Mouse (Mus musculus) limb, embryonic 15.5 days (tissue): ENCODE results near the gene Gm20671. TPM values are rescaled to one million over a fixed set of nuclear protein-coding genes. Genes with fewer than 3 reads are reported as not detected.
"Not testable (repeated sequence)": the region's sequence is repeated elsewhere in the genome, so short reads cannot be mapped to it uniquely, and the experiment has no call there.

Source experiments
- ATAC-seq: fragments of 200-750 bp; cut with Nextera tagmentation; 2 replicates; pipeline ENCODE4 v1.8.0; 2017; ENCODE audit warnings: low read depth, moderate TSS enrichment; ENCODE audit not compliant: insufficient number of reproducible peaks, low FRiP score, low TSS enrichment
- H3K27ac ChIP-seq: fragments of 300-500 bp; sonication (generic); 2 replicates; pipeline ENCODE4 v1.5.1; 2015; ENCODE audit warnings: moderate library complexity, mild to moderate bottlenecking, inconsistent platforms
- H3K27me3 ChIP-seq: fragments of 300-500 bp; sonication (generic); 2 replicates; pipeline ENCODE4 v1.6.1; 2015; ENCODE audit warnings: inconsistent platforms
- H3K36me3 ChIP-seq: fragments of 300-500 bp; sonication (generic); 2 replicates; pipeline ENCODE4 v1.6.1; 2015; ENCODE audit warnings: inconsistent platforms
- H3K4me1 ChIP-seq: fragments of 300-500 bp; sonication (generic); 2 replicates; pipeline ENCODE4 v1.6.1; 2015; ENCODE audit warnings: inconsistent platforms
- H3K4me2 ChIP-seq: fragments of 300-500 bp; sonication (generic); 2 replicates; pipeline ENCODE4 v1.6.1; 2015; ENCODE audit warnings: mild to moderate bottlenecking, inconsistent platforms
- H3K4me3 ChIP-seq: fragments of 300-500 bp; sonication (generic); 2 replicates; pipeline ENCODE4 v1.5.1; 2015; ENCODE audit warnings: mild to moderate bottlenecking, inconsistent platforms
- H3K9ac ChIP-seq: fragments of 300-500 bp; sonication (generic); 2 replicates; pipeline ENCODE4 v1.6.1; 2015; ENCODE audit warnings: inconsistent platforms
- H3K9me3 ChIP-seq: fragments of 300-500 bp; sonication (generic); 2 replicates; pipeline ENCODE4 v1.6.1; 2016; ENCODE audit warnings: inconsistent platforms
- WGBS: fragments of 180-500 bp; shearing (Covaris S2); methylation state at CpG from one replicate; pipeline ENCODE4 v1.1.7; 2015; 5-methylcytosine and 5-hydroxymethylcytosine counted together
- polyA plus RNA-seq: library from polyadenylated mRNA; unstranded; fragments of >200 nt; fragmentation: Nextera tagmentation; extraction: Ambion mirVana; gene quantifications from 2 replicates; pipeline ENCODE4 v1.2.1, GENCODE M21; 2015

The Gm20671 gene
- polyA plus RNA-seq, 1 experiment from 2014 or later = not detected

- Histone ChIP-seq H3K4me1 (peaks cover 9% of the 10 kb centered on the region), H3K27ac (no peak overlapping the region), H3K4me2 (no peak overlapping the region), H3K27me3 (no peaks in the 10 kb centered on the region), H3K9ac (no peak overlapping the region), H3K36me3 (no peaks in the 10 kb centered on the region), H3K4me3 (no peak overlapping the region), H3K9me3 (no peaks in the 10 kb centered on the region)
- WGBS = 96% methylated on average over 5 of the region's 5 CpGs
- no peak for ATAC-seq
Observed at GRCm38 (mm10) chr5:32781596-32781995, 45.3 kb downstream of the Gm20671 start.

- Histone ChIP-seq H3K27me3 (no peaks in the 10 kb centered on the region), H3K36me3 (peaks cover 12% of the 10 kb centered on the region), H3K4me3 (no peak overlapping the region), H3K27ac (no peak overlapping the region), H3K9me3 (no peaks in the 10 kb centered on the region), H3K9ac (no peak overlapping the region), H3K4me2 (no peak overlapping the region), H3K4me1 (no peaks in the 10 kb centered on the region)
- WGBS = 86% methylated on average over 3 of the region's 3 CpGs
- no peak for ATAC-seq
Observed at GRCm38 (mm10) chr5:32778168-32778567, 48.7 kb downstream of the Gm20671 start.

GRCm38 (mm10) chr5:32772361-32772760 lies 54.5 kb downstream of the Gm20671 start:
- Histone ChIP-seq H3K27ac (no peak overlapping the region), H3K27me3 (no peaks in the 10 kb centered on the region), H3K36me3 (peaks cover 24% of the 10 kb centered on the region), H3K4me1 (no peaks in the 10 kb centered on the region), H3K4me3 (no peak overlapping the region), H3K9ac (no peak overlapping the region), H3K4me2 (no peak overlapping the region), H3K9me3 (no peaks in the 10 kb centered on the region)
- no peak for ATAC-seq
- 74% methylated on average over 2 of the region's 2 CpGs for WGBS

GRCm38 (mm10) chr5:32767636-32768373 lies 59.1 kb downstream of the Gm20671 start:
- H3K4me3 ChIP-seq = no peak overlapping the region
- ATAC-seq = no peak
- H3K36me3 ChIP-seq = peaks cover 24% of the 10 kb centered on the region
- WGBS = 88% methylated on average over 4 of the region's 4 CpGs
- H3K27me3 ChIP-seq = no peaks in the 10 kb centered on the region
- no peak overlapping the region for H3K4me2 ChIP-seq
- no peaks in the 10 kb centered on the region for H3K9me3 ChIP-seq
- H3K4me1 ChIP-seq = no peaks in the 10 kb centered on the region
- H3K27ac ChIP-seq = no peak overlapping the region
- H3K9ac ChIP-seq = no peak overlapping the region

- ATAC-seq = no peak
- H3K4me1 ChIP-seq = no peaks in the 10 kb centered on the region
- no peak overlapping the region for H3K4me2 ChIP-seq
- no peak overlapping the region for H3K4me3 ChIP-seq
- no peak overlapping the region for H3K9ac ChIP-seq
- peaks cover 20% of the 10 kb centered on the region for H3K36me3 ChIP-seq
- no peaks in the 10 kb centered on the region for H3K27me3 ChIP-seq
- H3K27ac ChIP-seq = no peak overlapping the region
- WGBS = 94% methylated on average over 3 of the region's 3 CpGs
- H3K9me3 ChIP-seq = no peaks in the 10 kb centered on the region
Observed at GRCm38 (mm10) chr5:32767004-32767403, 59.9 kb downstream of the Gm20671 start.

- peaks cover 14% of the 10 kb centered on the region for H3K36me3 ChIP-seq
- H3K4me3 ChIP-seq = no peak overlapping the region
- H3K9me3 ChIP-seq = no peaks in the 10 kb centered on the region
- ATAC-seq = no peak
- no peak overlapping the region for H3K27ac ChIP-seq
- no peaks in the 10 kb centered on the region for H3K4me1 ChIP-seq
- no peak overlapping the region for H3K9ac ChIP-seq
- no peak overlapping the region for H3K4me2 ChIP-seq
- H3K27me3 ChIP-seq = no peaks in the 10 kb centered on the region
- WGBS = 88% methylated on average over 5 of the region's 5 CpGs
Observed at GRCm38 (mm10) chr5:32761566-32762140, 65.3 kb downstream of the Gm20671 start.

GRCm38 (mm10) chr5:32760787-32761186 lies 66.1 kb downstream of the Gm20671 start:
- no peak overlapping the region for H3K27ac ChIP-seq
- no peaks in the 10 kb centered on the region for H3K9me3 ChIP-seq
- WGBS = 70% methylated on average over 3 of the region's 3 CpGs
- H3K4me1 ChIP-seq = no peaks in the 10 kb centered on the region
- no peak for ATAC-seq
- H3K27me3 ChIP-seq = no peaks in the 10 kb centered on the region
- H3K4me2 ChIP-seq = no peak overlapping the region
- no peak overlapping the region for H3K9ac ChIP-seq
- H3K36me3 ChIP-seq = peaks cover 14% of the 10 kb centered on the region
- H3K4me3 ChIP-seq = no peak overlapping the region

- H3K27me3 ChIP-seq, H3K9ac ChIP-seq, ATAC-seq, H3K4me3 ChIP-seq, H3K27ac ChIP-seq, H3K4me2 ChIP-seq, H3K4me1 ChIP-seq, H3K9me3 ChIP-seq: not testable (repeated sequence)
- H3K36me3 ChIP-seq = peaks cover 14% of the 10 kb centered on the region
- 96% methylated on average over 18 of the region's 18 CpGs for WGBS
Observed at GRCm38 (mm10) chr5:32760352-32760751, 66.6 kb downstream of the Gm20671 start.

- WGBS = 85% methylated on average over 2 of the region's 2 CpGs
- Histone ChIP-seq H3K27ac (no peak overlapping the region), H3K9me3 (no peaks in the 10 kb centered on the region), H3K9ac (no peak overlapping the region), H3K27me3 (no peaks in the 10 kb centered on the region), H3K4me2 (no peak overlapping the region), H3K4me1 (no peaks in the 10 kb centered on the region), H3K4me3 (no peak overlapping the region), H3K36me3 (peaks cover 13% of the 10 kb centered on the region)
- ATAC-seq = no peak
Observed at GRCm38 (mm10) chr5:32759662-32760061, 67.2 kb downstream of the Gm20671 start.

GRCm38 (mm10) chr5:32756141-32756540 lies 70.8 kb downstream of the Gm20671 start:
- Histone ChIP-seq H3K4me3 (no peak overlapping the region), H3K27me3 (no peaks in the 10 kb centered on the region), H3K4me2 (no peak overlapping the region), H3K9ac (no peak overlapping the region), H3K27ac (no peak overlapping the region), H3K4me1 (no peaks in the 10 kb centered on the region), H3K9me3 (no peaks in the 10 kb centered on the region), H3K36me3 (no peaks in the 10 kb centered on the region)
- ATAC-seq = no peak
- WGBS = 95% methylated on average over 8 of the region's 8 CpGs

GRCm38 (mm10) chr5:32751736-32752135 lies 75.2 kb downstream of the Gm20671 start:
- H3K9me3 ChIP-seq = no peaks in the 10 kb centered on the region
- no peak overlapping the region for H3K4me2 ChIP-seq
- no peaks in the 10 kb centered on the region for H3K36me3 ChIP-seq
- H3K27ac ChIP-seq = no peak overlapping the region
- ATAC-seq = no peak
- H3K9ac ChIP-seq = no peak overlapping the region
- WGBS = 52% methylated on average over 2 of the region's 2 CpGs
- H3K4me1 ChIP-seq = no peaks in the 10 kb centered on the region
- H3K4me3 ChIP-seq = no peak overlapping the region
- H3K27me3 ChIP-seq = no peaks in the 10 kb centered on the region

GRCm38 (mm10) chr5:32748936-32749335 lies 78.0 kb downstream of the Gm20671 start:
- no peaks in the 10 kb centered on the region for H3K9me3 ChIP-seq

More at GRCm38 (mm10) chr5:32748936-32749335, 78.0 kb downstream of the Gm20671 start:
- no peaks in the 10 kb centered on the region for H3K36me3 ChIP-seq
- H3K27ac ChIP-seq = no peak overlapping the region
- peaks cover 10% of the 10 kb centered on the region; the same call in 1 of the 2 replicates for H3K4me1 ChIP-seq
- no peak overlapping the region for H3K4me3 ChIP-seq
- no peak overlapping the region for H3K4me2 ChIP-seq
- WGBS = 91% methylated on average over 6 of the region's 6 CpGs
- H3K9ac ChIP-seq = no peak overlapping the region
- H3K27me3 ChIP-seq = no peaks in the 10 kb centered on the region
- no peak for ATAC-seq
